Mouse (Mus musculus) megakaryocyte, embryonic 14.5 days (primary cell): Measurements from ENCODE around the gene Gab1. TPM values are rescaled to one million over a fixed set of nuclear protein-coding genes. Genes with fewer than 3 reads are reported as not detected.

Experiments
- H3K27me3 ChIP-seq: replicated peaks from 2 replicates; pipeline ENCODE3; 2012; ENCODE audit warnings: inconsistent platforms
- H3K36me3 ChIP-seq: replicated peaks from 2 replicates; pipeline ENCODE3; 2012; ENCODE audit warnings: low read length, inconsistent platforms, mixed read lengths
- H3K4me1 ChIP-seq: 2 replicates; pipeline ENCODE4 v1.6.1; 2012; ENCODE audit warnings: inconsistent platforms
- H3K4me3 ChIP-seq: replicated peaks from 2 replicates; pipeline ENCODE3; 2012; ENCODE audit warnings: moderate library complexity, mild to moderate bottlenecking, inconsistent platforms
- H3K9me3 ChIP-seq: 2 replicates; pipeline ENCODE4 v1.6.1; 2012; ENCODE audit warnings: inconsistent platforms
- FLI1 ChIP-seq: IDR thresholded peaks from 2 replicates; pipeline ENCODE4 v1.6.1; 2012; ENCODE audit warnings: low read length, inconsistent platforms, mixed read lengths
- GATA1 ChIP-seq: IDR thresholded peaks from 3 replicates; pipeline ENCODE4 v1.6.1; 2012; ENCODE audit warnings: mixed read lengths, low read length, inconsistent platforms, borderline replicate concordance
- polyA plus RNA-seq: library from polyadenylated mRNA; stranded (reverse); fragments of >175 nt; gene quantifications from 2 replicates; pipeline ENCODE4 v1.2.3, GENCODE M21; 2012; ENCODE audit warnings: low replicate concordance; ENCODE audit not compliant: insufficient read depth

Gene Gab1
- polyA plus RNA-seq, 1 experiment = 3.2 TPM

DNA sequence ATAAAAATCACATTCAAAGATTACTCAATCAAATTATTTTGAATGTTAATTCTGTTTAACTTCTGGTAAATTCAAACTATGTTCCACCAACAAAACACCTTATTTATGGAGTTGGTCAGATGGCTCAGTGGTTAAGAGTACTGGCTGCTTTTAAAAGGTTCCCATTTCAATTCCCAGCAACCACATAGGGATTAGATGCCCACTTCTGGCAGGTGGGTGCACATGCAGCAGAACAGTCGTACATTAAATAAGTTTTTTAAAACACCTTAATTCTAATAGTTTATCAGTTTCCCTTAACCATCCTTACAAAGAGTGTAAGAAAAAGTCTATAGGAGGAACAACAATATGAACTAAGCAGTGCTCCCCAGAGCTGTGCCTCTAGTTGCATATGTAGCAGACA lies 165.9 kb downstream of the Gab1 start:
- H3K4me1 ChIP-seq = no peaks in the 10 kb centered on the region
- TF ChIP-seq FLI1 (no peak), GATA1 (no peak)
- H3K4me3 ChIP-seq = no peak overlapping the region
- H3K9me3 ChIP-seq = peaks cover 4% of the 10 kb centered on the region; the same call in 1 of the 2 replicates
- H3K27me3 ChIP-seq = no peaks in the 10 kb centered on the region
- peaks cover 88% of the 10 kb centered on the region for H3K36me3 ChIP-seq

Other genes with a start within 250 kb of the Gab1 start
- gene Smarca5, start 141.0 kb downstream of the Gab1 start, polyA plus RNA-seq = 5.1 and 7.4 TPM in 2 replicates
- gene Usp38, start 134.4 kb upstream of the Gab1 start, polyA plus RNA-seq = 6.3 and 7.1 TPM in 2 replicates